Mouse (Mus musculus): ENCODE measurements at regions not wholly inside any gene's neighbourhood (a gene's known extent, or its start where the extent isn't known, plus 50 kb on each side); places are given as distances from the start of the nearest gene placed in this dataset.

DNA sequence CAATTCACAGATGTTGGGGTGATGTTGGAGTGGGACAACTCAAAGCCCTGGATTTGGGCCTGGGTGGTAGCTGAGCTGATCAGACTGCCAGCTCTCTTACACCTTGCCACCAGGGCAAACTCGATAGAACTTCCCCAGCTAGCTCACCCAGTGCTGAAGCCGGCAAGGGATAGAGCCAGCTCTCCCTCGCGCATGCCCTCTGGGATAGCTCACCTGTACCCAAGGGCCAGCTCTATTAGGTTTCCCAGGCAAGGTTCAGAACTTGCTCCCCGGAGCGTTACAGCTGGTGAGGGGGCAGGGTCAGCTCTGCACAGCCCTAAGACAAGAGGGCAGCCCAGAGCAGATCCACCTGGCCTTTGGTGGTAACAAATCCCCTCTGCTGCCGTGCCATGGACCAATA lies 54.1 kb upstream of the 1700012A03Rik start:
- Histone ChIP-seq H3K27me3 (no peaks in the 10 kb centered on the region), H3K9ac (no peak overlapping the region), H3K4me2 (no peak overlapping the region), H3K4me1 (no peaks in the 10 kb centered on the region), H3K4me3 (no peak overlapping the region), H3K27ac (no peak overlapping the region), H3K9me3 (replicated peaks) (no peaks in the 10 kb centered on the region), H3K36me3 (ENCODE audit: poor library complexity, severe bottlenecking) (no peaks in the 10 kb centered on the region)
- WGBS: 89% methylated on average over 7 of the region's 7 CpGs
- no peak for ATAC-seq

DNA sequence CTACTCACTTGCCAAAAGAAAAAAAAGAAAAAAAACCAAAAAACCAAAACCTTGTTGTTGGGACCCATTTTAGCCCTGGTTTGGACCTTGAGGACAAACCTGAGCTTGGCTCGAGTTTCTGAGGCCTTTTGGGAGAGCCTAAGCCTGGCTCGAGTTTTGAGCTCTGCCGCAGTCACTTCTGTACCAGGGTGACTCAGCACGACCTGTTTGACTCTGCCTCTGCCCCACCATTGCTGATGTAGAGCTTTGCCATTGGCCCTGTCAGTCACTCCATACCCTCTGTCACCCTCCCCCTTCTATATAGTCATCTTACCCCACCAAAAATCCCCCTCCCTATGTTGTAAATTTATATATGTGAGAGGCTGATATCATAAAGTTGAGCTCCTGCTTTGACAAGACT lies 54.8 kb upstream of the 1700012A03Rik start:
- no peak overlapping the region for H3K9ac ChIP-seq
- ATAC-seq: no peak
- 79% methylated on average over 4 of the region's 4 CpGs for WGBS
- no peak overlapping the region for H3K27ac ChIP-seq
- H3K36me3 ChIP-seq (ENCODE audit: poor library complexity, severe bottlenecking): no peaks in the 10 kb centered on the region
- H3K9me3 ChIP-seq (replicated peaks): no peaks in the 10 kb centered on the region
- no peak overlapping the region for H3K4me2 ChIP-seq
- H3K4me3 ChIP-seq: no peak overlapping the region
- no peaks in the 10 kb centered on the region for H3K27me3 ChIP-seq
- H3K4me1 ChIP-seq: no peaks in the 10 kb centered on the region

DNA sequence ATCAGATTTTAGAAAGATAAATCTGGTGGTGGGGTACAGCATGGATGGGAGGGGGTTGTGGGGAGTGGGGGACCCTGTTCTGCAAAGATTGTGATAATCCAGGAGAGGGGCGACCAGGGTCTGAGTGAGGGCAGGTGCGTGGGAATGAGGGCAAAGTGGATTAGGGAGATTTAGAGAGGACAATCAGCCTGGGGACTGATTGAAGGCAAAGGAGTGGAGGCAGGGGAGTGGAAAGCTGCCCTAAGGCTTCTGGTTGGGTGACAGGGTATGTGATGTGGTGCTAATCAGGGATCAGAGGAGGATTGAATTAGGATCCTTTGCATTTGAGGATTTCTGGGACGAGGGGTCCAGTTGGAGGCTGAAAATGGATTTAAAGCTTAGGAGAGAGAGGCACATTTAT lies 64.3 kb upstream of the 1700012A03Rik start:
- H3K4me2 ChIP-seq: no peak overlapping the region
- 15% methylated on average over 3 of the region's 3 CpGs for WGBS
- ATAC-seq: no peak
- H3K27ac ChIP-seq: no peak overlapping the region
- H3K9me3 ChIP-seq (replicated peaks): no peaks in the 10 kb centered on the region
- no peak overlapping the region for H3K9ac ChIP-seq
- H3K27me3 ChIP-seq: no peaks in the 10 kb centered on the region
- no peak overlapping the region for H3K4me3 ChIP-seq
- peaks cover 5% of the 10 kb centered on the region; the same call in 1 of the 2 replicates for H3K4me1 ChIP-seq
- H3K36me3 ChIP-seq (ENCODE audit: poor library complexity, severe bottlenecking): no peaks in the 10 kb centered on the region

DNA sequence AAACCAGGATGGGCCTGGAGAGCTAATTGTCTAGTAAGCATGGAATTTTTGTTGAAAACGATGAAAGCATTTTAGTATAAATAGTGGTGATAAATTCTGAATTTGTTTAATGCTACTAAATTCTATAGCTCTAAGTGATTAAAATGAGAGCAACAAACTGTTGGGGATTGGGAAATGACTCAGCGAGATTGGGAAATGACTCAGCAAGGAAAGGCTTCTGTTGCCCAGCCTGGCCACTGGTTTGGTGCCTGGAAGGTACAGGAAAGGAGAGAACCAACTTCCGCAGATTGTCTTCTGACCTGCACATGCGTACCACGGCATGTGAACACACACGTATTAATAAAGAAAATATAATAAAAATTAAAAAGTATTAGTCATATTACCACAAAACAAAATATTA lies 73.3 kb upstream of the 1700012A03Rik start:
- Histone ChIP-seq H3K9me3 (replicated peaks) (0 out of 2 replicates have a peak, but pooled peaks cover 6% of the 10 kb centered on the region), H3K4me2 (no peak overlapping the region), H3K4me1 (no peaks in the 10 kb centered on the region), H3K27me3 (no peaks in the 10 kb centered on the region), H3K4me3 (no peak overlapping the region), H3K27ac (no peak overlapping the region), H3K9ac (no peak overlapping the region), H3K36me3 (ENCODE audit: poor library complexity, severe bottlenecking) (no peaks in the 10 kb centered on the region)
- WGBS: 93% methylated on average over 6 of the region's 6 CpGs
- ATAC-seq: no peak

DNA sequence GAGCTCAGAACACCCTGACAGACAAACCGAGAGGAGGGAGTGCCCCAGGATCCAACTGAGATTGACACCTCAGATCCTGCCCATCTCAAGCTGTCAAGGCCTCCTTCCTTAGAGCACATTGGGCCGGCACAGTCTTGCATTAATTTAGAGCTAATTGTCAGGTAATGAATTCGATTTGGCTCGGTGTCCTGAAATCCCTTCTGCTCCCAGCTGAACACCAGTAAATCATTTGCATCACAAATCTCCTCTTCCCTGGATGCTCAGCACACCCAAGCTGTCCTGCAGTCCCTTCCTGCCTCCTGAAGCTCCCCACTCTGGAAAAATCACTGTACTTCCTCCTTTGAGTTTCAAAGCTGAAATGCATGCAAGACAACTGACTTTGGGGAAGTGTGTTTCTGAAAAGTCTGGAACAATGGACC lies 102.0 kb upstream of the 1700012A03Rik start:
- no peak overlapping the region for H3K9ac ChIP-seq
- no peaks in the 10 kb centered on the region for H3K9me3 ChIP-seq (replicated peaks)
- H3K27ac ChIP-seq: peak overlapping the region; percentile 85
- H3K4me1 ChIP-seq: peaks cover 22% of the 10 kb centered on the region
- no peak overlapping the region for H3K4me2 ChIP-seq
- ATAC-seq: peak; percentile 91
- 1% methylated on average over 4 of the region's 4 CpGs for WGBS
- H3K36me3 ChIP-seq (ENCODE audit: poor library complexity, severe bottlenecking): no peaks in the 10 kb centered on the region
- no peak overlapping the region for H3K4me3 ChIP-seq
- H3K27me3 ChIP-seq: no peaks in the 10 kb centered on the region

DNA sequence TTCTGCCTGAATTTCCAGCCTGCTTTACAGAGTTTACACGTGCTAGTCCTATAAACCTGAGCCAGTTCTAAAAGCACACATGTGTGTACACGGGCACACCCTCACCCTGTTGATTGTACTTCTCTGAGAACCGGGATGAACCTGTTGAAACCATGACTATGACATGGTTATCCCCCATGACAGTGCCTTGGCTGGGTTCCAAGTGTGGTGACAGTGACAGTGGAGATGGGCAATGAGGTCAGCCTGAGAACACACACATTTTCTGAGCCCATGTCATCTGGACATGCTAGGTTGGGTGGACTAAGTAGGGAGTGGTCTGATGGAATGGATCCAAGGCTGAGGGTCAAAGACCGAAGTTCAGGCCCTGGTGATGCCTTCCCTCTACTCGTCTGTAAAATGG lies 103.5 kb upstream of the 1700012A03Rik start:
- Histone ChIP-seq H3K9ac (no peak overlapping the region), H3K9me3 (replicated peaks) (no peaks in the 10 kb centered on the region), H3K27me3 (no peaks in the 10 kb centered on the region), H3K4me2 (no peak overlapping the region), H3K4me1 (peaks cover 22% of the 10 kb centered on the region), H3K27ac (no peak overlapping the region), H3K36me3 (ENCODE audit: poor library complexity, severe bottlenecking) (no peaks in the 10 kb centered on the region), H3K4me3 (no peak overlapping the region)
- no peak for ATAC-seq
- 90% methylated on average over 5 of the region's 5 CpGs for WGBS

DNA sequence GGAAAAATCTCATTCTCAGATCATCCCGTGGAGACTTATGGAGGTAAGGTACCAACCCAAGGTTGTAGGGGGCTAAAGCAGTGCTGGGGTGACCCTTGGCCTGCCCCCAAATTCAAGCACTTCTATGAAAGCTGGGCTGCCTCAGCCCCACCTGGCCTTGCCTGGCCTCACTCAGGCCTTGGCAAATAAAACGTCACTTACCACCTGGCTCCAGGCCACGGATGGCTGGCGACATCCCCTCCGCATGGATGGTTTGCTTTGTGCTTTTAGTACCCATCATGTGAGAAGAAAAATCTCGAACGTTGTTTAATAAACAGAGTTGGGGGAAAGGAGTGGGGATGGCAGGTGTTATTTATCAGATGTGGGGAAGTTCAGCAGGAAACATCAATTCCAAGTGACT lies 104.7 kb upstream of the 1700012A03Rik start:
- no peak overlapping the region for H3K9ac ChIP-seq
- WGBS: 63% methylated on average over 7 of the region's 7 CpGs

DNA sequence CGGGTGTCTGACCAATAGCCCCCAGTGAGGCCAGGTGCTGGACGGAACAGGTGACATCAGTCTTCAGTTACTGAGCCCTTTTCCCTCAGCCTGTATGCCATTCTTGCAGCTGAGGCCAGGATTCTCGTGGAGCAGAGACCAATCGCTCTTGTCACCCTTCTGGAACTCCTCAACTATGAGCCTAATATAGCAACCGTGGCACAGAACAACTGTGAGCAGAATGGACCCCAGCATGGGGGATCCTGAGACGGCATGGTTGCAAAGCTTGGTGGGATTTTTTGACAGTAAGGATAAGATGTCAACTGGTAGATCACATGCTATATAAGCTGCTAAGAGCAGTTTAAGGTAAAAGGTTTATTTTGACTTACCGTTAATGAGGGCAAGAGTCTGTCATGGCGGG lies 105.5 kb upstream of the 1700012A03Rik start:
- 90% methylated on average over 8 of the region's 8 CpGs for WGBS
- no peak for ATAC-seq
- H3K27me3 ChIP-seq: no peaks in the 10 kb centered on the region
- H3K4me3 ChIP-seq: no peak overlapping the region
- no peak overlapping the region for H3K27ac ChIP-seq
- no peaks in the 10 kb centered on the region for H3K9me3 ChIP-seq (replicated peaks)
- H3K36me3 ChIP-seq (ENCODE audit: poor library complexity, severe bottlenecking): no peaks in the 10 kb centered on the region
- H3K9ac ChIP-seq: no peak overlapping the region
- H3K4me2 ChIP-seq: no peak overlapping the region
- H3K4me1 ChIP-seq: peaks cover 22% of the 10 kb centered on the region

More for the DNA sequence above, 104.7 kb upstream of the 1700012A03Rik start:
- Histone ChIP-seq H3K27ac (no peak overlapping the region), H3K9me3 (replicated peaks) (no peaks in the 10 kb centered on the region), H3K36me3 (ENCODE audit: poor library complexity, severe bottlenecking) (no peaks in the 10 kb centered on the region), H3K27me3 (no peaks in the 10 kb centered on the region), H3K4me2 (no peak overlapping the region), H3K4me3 (no peak overlapping the region), H3K4me1 (peaks cover 22% of the 10 kb centered on the region)
- ATAC-seq: no peak

DNA sequence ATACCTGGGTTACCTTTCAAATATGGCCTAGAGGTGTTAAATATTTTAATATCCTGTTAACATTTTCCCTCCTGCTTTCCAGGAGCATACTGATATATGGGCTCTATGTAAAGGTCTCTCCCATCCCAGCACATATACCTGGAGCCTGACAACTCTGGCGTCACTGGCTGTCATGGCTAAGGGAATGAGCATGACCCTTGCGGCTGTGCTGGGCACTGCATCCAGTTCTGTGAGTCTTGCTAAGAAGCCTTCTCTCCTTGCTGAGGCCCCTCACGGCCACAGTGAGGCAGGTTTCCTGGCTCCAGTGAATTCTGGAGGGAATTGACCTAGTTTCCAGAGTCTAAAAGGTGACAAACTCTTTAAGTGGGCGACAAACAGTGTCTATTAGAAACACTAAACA lies 107.3 kb upstream of the 1700012A03Rik start:
- H3K4me1 ChIP-seq: peaks cover 17% of the 10 kb centered on the region
- H3K27ac ChIP-seq: no peak overlapping the region
- no peak overlapping the region for H3K9ac ChIP-seq
- H3K4me2 ChIP-seq: no peak overlapping the region
- no peak overlapping the region for H3K4me3 ChIP-seq
- no peaks in the 10 kb centered on the region for H3K36me3 ChIP-seq (ENCODE audit: poor library complexity, severe bottlenecking)
- no peaks in the 10 kb centered on the region for H3K9me3 ChIP-seq (replicated peaks)
- WGBS: 66% methylated on average over 4 of the region's 4 CpGs
- ATAC-seq: no peak
- no peaks in the 10 kb centered on the region for H3K27me3 ChIP-seq

DNA sequence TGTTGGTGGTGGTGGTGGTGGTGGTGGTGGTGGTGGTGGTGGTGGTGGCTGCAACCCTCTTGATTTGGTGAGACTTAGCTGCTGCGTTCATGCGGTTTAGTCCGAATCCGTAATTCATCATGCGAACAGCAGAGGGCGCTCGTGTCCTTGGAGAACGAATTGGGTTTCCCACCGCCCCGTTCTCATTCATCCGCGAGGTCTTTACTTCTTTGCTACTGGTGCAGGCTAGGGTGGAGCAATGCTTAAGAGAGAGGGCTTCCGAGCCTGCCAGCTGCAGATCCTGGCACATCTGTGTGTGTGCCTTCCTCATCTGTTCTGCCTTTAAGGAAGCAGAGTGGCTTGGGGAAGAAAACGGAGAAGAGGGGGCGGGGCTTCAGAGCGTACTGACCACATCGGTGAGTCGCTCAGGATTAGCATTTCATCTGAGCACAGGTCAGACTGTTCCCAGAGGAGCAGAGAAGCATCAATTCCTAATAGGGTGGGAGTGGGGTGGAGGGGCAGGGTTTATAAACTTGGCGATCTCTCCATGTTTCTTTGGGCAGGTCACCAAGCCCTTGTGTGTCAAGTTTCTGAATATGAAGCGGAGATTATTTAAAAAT lies 111.7 kb upstream of the 1700012A03Rik start:
- Histone ChIP-seq H3K4me3 (peak overlapping the region; percentile 36), H3K27me3 (peaks cover 9% of the 10 kb centered on the region), H3K4me2 (peak overlapping the region; percentile 66), H3K9ac (peak overlapping the region; percentile 58), H3K9me3 (replicated peaks) (no peaks in the 10 kb centered on the region), H3K4me1 (peaks cover 15% of the 10 kb centered on the region), H3K36me3 (ENCODE audit: poor library complexity, severe bottlenecking) (no peaks in the 10 kb centered on the region), H3K27ac (no peak overlapping the region)
- 5% methylated on average over 20 of the region's 20 CpGs for WGBS
- peak; percentile 86 for ATAC-seq

DNA sequence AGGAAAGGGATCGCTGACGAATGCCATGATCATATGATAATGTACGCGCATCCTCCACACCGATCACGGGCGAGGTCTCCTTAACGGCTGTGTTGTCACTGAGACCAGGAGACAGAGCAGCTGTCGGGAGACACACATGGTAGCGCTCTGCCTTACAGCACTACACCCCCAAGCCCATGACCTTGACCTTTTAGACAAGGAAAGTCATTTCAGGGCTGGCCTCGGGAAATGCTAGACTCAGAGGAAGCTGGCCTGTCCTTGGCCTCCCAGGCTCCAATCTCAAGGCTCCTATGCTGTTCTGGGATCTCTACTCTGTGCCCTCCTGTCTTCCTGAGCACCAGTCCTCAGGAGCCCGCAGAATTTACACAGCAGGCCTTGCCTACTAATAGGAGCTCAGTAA lies 112.9 kb upstream of the 1700012A03Rik start:
- no peak overlapping the region for H3K27ac ChIP-seq
- 89% methylated on average over 12 of the region's 12 CpGs for WGBS
- H3K36me3 ChIP-seq (ENCODE audit: poor library complexity, severe bottlenecking): no peaks in the 10 kb centered on the region

DNA sequence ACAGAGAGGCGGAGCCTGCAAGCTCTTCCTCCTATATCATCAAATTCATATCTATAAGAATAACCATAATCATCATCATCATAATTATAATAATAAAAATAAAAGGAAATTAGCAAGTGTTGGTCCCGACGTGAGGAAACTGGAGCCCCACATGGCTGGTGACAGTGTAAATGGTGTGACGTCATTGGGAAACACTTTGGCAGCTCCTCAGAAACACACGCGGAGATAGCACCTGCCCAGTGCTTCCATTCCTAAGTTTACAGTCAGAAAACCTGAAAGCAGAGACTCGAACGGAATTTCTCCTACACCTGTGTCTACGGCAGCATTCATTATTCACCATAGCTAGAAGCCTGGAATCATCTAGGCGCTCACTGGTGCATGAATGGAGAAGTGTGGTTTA lies 115.2 kb upstream of the 1700012A03Rik start:
- 88% methylated on average over 10 of the region's 10 CpGs for WGBS
- peaks cover 9% of the 10 kb centered on the region for H3K27me3 ChIP-seq
- ATAC-seq: no peak
- no peak overlapping the region for H3K4me3 ChIP-seq
- H3K36me3 ChIP-seq (ENCODE audit: poor library complexity, severe bottlenecking): no peaks in the 10 kb centered on the region
- H3K9me3 ChIP-seq (replicated peaks): no peaks in the 10 kb centered on the region
- no peak overlapping the region for H3K9ac ChIP-seq
- peaks cover 16% of the 10 kb centered on the region for H3K4me1 ChIP-seq
- H3K27ac ChIP-seq: no peak overlapping the region
- no peak overlapping the region for H3K4me2 ChIP-seq

More for the DNA sequence above, 112.9 kb upstream of the 1700012A03Rik start:
- Histone ChIP-seq H3K4me3 (no peak overlapping the region), H3K9ac (no peak overlapping the region), H3K9me3 (replicated peaks) (no peaks in the 10 kb centered on the region), H3K4me1 (peaks cover 16% of the 10 kb centered on the region), H3K4me2 (no peak overlapping the region), H3K27me3 (peaks cover 9% of the 10 kb centered on the region)
- ATAC-seq: no peak

DNA sequence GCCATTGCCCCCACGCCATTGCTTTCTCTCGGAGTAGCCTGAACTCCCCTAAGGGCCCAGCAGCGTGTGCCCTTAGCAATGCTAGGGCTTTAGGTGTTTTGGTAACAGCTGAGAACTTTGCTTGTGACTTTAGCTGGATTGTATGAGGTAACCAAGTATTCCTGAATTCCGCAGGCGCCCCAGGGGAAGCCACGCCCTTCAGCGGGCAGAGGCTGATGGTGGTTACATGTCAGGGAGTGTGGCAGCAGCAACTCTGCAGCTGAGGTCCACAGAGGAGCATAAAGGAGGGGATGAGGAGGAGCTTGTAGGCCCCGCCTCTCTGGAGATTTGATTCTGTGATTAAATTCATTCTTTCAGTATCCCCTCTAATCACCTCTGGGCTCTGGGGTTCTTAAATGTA lies 116.1 kb upstream of the 1700012A03Rik start:
- Histone ChIP-seq H3K36me3 (ENCODE audit: poor library complexity, severe bottlenecking) (no peaks in the 10 kb centered on the region), H3K4me2 (no peak overlapping the region), H3K9ac (no peak overlapping the region), H3K9me3 (replicated peaks) (no peaks in the 10 kb centered on the region), H3K4me1 (peaks cover 16% of the 10 kb centered on the region), H3K27me3 (peaks cover 9% of the 10 kb centered on the region), H3K27ac (no peak overlapping the region), H3K4me3 (no peak overlapping the region)
- WGBS: 87% methylated on average over 8 of the region's 8 CpGs
- no peak for ATAC-seq
